Mouse (Mus musculus) induced T-regulatory cell, adult 2 months (primary cell): ENCODE measurements around the gene Irf2bp1.

Source experiments
- DNase-seq: peaks from one replicate; pipeline ENCODE4 v3.0.0-alpha.2; 2012; ENCODE audit warnings: low read depth

Gene Irf2bp1

DNA sequence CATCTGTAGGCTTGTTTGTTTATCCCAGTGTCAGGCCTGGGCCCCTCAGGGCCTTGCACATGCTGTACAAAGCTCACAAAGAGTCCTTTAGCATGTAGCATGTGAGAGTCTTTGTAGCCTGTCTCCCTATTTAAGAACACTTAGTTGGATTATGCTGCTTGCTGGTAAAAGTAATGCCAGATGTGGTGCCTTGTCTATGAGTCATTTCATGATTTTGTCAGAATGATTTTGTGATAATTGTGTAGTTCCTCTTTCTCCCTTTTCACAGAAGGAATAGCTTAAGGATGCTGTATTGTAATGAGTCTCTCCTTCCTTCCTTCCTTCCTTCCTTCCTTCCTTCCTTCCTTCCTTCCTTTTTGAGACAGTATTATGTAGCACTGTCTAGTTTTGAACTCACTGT is 24.2 kb downstream of the Irf2bp1 start:
- DNase-seq, result no peak

DNA sequence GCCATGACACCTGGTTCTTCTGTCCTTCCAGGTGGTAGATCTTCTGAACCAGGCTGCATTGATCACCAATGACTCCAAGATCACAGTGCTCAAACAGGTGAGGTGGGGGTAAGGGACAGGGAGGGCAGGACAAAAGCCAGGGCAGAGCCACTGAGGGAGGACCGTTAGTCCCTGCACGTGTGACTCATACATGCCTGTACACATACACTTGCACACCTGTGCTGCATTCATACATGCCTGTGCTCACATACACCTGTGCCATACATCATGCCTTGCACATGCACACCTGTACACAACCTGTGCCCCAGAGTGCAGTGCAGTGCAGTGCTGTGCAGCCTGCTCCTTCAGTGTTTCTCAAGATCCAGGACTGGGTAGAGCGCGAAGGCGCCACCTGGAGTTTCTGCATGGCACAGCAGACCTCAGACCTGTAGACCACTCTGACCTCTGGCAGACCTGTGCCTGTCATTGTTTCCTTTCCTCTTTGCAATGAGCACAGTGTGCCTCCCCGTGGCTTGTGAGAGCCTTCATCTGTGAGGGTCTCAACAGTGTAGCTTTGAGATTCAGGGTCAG is 25.3 kb downstream of the Irf2bp1 start:
- DNase-seq, result peak; percentile 73

DNA sequence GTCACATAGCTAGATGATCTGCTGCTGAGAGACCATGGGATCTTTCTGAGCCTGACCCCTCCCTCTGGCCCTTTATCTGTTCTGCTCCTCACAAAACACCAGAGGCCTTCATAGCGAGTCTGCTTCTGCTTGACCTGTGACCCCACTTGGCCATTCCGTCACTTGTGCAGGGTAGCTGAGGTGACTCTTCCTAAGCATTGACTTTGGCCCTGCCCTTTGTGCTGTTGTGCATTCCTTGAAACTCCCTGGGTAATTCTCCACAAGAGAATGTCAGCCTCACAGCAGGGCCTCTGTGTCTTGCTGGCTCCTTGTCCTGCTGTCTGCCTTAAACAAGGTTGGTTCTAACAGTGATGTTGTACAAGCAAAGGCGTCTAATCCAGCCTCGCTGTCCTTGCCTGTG is 27.8 kb downstream of the Irf2bp1 start:
- DNase-seq, result no peak

DNA sequence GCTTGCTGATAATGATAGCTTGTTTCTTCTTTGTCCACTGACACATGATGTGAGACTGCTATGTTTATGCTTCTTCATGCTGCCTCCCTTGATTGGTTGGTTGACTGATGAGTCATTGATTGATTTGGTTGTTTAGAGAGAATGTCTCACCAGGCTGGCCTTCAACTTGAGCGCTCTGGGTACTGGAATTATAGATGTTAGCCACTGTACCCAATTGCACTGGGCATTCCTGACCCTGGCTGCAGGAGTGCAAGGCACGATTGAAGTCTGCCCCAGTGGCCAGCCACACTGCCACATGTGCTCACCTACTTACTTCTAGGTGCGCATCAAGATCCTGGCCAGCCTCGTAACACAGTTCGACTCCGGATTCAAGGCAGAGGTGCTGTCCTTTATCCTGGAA is 40.8 kb downstream of the Irf2bp1 start:
- no peak for DNase-seq

DNA sequence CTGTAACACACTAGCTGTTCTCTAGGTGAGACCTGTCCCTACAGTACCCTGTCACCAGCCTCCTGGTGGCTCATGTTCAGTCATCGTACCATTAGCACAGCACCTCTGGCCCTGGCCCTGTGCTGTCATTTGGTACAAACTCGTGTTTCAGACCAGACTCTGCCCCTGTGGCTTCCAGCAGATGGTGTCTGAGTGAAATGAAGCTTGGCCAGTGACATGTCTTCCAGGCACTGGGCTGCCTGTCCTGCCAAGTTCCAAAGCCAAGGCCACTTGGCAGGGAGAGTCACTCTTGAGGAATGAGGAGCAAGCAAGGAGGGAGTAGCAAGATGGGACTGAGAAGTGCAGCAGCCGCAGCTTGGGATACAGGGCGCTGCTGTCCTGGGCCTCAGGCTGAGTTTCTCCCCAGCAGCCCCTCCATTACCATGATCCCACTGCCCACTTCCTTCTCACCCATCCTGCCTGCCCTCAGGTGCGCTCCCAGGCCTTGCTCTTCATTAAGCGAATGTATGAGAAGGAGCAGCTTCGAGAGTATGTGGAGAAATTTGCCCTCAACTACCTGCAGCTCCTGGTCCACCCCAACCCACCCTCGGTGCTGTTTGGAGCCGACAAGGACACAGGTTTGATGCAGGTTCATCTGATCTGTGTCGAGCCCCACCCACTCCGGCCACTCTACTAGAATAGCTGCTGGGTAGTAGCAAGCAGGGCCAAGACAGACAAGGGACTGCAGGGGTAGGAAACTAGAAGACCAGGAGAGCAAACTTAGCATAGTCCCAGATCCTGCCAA is 42.6 kb downstream of the Irf2bp1 start:
- DNase-seq, result no peak

DNA sequence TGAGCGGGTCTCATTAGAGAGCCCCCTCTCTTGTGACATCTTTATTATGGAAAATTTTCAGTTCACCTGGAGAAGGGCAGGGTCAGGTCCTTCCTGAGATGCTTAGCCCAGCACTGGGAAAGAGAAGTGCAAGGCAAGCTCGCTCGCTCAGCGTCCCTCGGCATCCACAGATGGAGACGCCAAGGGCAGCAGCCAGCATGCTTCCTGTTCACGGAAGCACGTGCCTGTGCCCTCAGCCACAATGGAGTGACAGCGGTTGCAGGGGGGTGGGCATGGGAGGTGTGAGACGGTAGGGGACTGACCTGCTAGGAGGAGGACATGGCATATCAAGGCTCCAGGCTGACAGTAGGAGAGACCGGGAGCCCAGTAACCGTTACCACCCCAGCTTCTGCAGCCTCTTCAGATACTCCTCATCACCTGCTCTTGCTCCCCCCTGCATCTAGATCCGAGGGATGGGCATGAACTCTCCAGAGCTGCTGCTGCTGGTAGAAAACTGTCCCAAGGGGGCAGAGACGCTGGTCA is 44.2 kb downstream of the Irf2bp1 start:
- DNase-seq, result no peak

DNA sequence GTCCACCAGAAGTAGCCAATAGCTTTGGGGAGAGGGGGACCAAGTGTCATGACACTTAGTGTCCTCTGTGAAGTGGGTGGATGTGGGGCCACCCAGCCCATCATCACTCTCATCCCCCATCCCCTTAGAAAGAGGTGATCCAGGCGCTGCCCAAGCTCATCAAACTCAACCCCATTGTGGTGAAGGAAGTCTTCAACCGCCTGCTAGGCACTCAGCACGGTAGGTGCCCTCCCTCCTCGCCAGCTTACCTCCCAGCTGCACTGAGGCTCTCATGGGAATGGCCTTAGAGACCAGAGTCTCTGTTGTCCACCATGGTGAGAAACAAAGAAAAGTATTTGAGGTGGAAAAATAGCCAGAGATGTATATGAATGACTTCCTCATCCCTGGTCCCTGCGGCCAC is 45.4 kb downstream of the Irf2bp1 start:
- DNase-seq, result no peak

DNA sequence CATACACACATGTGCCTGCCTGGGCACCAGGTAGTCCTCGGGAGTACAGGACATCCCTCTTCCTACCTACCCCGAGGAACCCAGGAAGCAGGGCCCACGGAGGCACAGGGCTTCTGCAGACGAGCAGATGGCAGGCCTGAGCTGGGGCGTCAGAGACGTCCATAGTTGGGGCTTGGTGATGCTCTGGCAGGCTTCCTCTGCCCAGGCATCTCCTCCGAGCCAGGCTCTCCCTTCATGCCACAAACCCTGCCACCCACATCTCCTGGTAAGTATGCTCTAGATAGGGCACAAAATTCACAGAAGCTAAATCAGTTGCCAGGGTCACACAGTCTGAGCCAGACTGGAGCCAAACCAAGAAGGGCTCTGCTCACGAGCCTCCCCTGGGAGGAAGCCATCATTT is 46.3 kb downstream of the Irf2bp1 start:
- DNase-seq, result no peak

DNA sequence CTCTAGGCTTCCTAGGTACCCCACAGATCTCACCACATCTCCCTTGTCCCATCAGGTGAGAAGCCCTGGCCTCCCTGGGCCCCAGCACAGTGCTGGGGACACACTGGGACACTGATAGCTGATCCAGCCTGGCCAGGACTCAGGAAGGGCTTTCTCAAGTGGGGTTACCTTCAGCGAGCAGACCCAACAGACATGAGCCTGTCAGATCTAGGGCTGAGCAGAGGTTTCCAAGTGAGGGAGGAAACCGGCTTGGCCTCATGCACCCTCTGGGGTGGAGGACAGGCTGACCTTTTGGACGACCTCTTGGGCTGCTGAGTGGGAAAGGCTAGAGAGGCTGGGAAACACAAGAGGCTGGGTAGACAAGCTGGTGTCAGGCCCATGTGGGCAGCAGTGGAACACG is 47.3 kb downstream of the Irf2bp1 start:
- DNase-seq, result no peak

DNA sequence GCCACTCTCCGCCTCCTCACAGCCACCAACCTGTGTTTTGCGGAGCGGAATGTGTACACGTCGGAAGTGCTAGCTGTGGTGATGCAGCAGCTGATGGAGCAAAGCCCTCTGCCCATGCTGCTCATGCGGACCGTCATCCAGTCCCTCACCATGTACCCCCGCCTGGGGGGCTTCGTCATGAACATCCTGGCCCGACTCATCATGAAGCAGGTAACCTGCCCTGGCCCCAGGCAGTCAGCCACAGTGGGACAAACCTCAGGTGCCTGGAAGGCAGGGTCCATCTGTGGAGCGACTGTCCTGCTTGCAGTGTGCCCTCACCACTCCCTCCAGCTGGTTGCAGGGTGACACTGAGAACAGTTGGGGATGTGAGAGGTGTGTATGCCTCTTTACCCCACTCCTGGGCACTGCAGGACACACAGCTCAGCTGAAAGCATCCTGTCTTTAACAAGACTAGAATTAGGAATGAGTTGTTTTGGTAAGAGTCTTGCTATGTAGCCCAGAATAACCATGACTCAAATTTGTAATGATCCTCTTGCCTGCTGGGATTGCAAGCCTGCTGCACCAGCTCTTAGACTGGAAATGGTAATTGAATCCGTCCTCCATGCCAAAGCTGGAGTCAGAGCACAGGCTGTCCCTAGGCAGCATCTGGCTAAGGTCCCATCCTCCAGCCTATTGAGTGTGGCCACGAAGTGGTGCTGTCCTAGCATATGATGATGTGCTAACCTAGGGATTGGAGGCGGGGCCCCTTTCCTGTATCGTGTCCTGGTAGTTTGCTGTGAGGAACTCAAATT is 48.7 kb downstream of the Irf2bp1 start:
- DNase-seq, result no peak

DNA sequence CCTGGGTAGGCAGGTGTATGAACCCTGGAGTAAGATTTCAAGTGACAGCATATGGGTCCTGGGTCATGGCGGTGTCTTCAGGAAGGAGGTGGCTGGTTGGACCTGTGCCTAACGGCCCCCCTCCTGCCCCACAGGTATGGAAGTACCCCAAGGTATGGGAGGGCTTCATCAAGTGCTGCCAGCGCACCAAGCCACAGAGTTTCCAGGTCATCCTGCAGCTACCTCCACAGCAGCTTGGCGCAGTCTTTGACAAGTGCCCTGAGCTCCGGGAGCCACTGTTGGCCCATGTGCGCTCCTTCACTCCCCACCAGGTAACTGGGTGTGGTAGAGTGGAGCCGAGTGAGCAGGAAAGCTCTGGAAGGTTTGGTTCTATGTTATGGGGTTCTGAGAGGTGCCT is 49.3 kb downstream of the Irf2bp1 start:
- no peak for DNase-seq

DNA sequence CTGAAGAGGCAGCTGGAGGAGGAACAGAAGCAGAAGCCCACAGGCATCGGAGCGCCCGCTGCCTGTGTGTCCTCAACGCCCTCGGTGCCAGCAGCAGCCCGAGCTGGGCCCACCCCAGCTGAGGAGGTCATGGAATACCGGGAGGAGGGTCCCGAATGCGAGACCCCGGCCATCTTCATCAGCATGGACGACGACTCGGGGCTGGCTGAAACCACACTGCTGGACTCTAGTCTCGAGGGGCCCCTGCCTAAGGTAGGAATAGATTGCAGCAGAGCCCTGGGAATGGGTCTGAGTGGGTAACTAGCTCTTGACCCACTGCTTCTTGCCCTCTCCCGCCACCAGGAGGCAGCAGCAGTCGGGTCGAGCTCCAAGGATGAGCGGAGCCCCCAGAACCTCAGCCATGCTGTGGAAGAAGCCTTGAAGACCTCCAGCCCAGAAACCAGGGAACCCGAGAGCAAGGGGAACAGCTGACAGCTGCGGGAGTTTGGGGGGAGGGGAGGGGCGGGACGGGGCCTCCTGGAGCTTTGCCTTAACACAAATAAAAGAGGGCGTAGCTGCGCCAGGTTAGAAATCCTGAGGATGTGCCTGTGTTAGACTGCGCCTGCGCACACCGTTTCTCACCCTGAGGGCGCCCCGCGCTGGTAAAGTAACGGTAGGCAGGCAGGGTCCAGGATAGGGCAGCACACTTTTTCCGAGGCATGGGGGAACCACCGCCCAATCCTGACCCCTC is 50.4 kb downstream of the Irf2bp1 start, which contains the start of gene Rsph6a:
Gene Rsph6a, plus strand, starts transcription at position 644 of the 730 bp plus-strand sequence.
- DNase-seq, result peak; percentile 12

DNA sequence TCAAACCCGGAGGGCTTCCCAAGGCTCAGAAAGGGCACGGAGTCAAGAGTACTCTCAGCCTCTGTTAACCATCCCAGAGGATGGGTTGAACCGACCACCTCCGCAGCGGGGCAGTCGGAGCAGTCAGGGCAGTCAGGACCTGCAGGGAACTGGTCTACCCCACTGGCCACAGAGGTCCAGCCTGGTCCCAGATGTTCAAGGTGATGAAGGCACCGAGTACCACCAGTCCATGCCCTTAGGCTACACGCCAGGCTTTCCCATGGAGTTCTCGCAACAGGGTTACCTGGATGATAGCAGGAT is 50.9 kb downstream of the Irf2bp1 start:
- DNase-seq, result no peak

DNA sequence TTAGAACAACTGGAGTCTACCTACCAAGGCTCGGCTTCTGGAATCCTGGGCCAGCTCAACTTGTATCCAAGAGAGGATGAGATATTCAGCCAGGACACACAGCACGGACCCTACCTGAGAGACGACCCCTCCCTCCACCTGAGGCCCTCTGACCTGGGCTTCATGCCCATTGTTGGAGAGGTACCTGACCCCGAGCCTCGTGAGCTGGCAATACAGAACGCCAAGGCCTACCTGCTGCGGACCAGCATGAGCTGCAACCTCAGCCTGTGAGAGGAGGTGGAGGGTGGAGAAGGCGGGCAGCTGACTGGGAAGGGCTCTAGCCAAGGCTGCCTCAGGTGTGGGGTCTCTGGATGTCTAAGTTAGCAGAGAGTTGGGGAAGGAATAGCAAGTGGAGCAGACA is 51.3 kb downstream of the Irf2bp1 start:
- no peak for DNase-seq
